Mouse (Mus musculus): ENCODE results near the gene Col4a1.

The Col4a1 gene

DNA sequence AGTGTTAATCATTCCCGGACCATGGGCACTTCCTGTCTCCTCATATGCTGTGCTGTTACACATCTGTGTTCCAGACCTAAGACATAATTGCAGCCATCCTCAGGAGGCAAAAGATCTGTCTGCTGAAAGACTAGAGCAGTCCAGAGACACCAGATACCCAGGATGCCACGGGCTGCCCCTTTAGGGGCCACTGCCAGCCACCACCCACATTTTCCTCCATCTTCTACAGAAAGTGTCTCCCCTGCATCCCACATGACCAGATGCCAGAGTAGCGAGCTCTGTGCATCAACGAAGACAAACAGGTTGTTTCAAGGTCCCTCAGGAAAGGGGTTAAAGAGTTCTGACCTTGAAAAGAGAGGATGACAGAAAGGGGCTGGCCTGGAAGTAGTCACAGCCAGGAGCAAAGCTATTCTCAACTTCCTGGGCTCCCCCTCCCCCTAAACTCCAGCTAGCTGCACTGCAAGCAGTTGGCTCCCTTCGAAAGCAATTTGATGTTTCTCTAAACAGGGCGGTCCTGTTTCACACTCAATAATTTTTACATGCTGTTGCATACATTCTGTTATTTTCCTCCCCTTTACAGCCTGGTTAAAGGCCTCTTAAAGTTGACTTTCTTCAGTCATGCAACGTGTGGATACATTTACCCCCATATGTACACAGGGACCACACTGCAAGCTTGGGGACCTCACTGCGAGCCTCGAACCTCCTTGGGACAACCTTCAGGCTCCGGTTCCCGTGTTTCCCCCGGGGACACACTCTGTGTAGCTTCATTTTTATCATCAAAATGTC lies 13.9 kb downstream of the Col4a1 start:
- no peak for DNase-seq (ENCODE audit: low spot score in 2 of 2)

DNA sequence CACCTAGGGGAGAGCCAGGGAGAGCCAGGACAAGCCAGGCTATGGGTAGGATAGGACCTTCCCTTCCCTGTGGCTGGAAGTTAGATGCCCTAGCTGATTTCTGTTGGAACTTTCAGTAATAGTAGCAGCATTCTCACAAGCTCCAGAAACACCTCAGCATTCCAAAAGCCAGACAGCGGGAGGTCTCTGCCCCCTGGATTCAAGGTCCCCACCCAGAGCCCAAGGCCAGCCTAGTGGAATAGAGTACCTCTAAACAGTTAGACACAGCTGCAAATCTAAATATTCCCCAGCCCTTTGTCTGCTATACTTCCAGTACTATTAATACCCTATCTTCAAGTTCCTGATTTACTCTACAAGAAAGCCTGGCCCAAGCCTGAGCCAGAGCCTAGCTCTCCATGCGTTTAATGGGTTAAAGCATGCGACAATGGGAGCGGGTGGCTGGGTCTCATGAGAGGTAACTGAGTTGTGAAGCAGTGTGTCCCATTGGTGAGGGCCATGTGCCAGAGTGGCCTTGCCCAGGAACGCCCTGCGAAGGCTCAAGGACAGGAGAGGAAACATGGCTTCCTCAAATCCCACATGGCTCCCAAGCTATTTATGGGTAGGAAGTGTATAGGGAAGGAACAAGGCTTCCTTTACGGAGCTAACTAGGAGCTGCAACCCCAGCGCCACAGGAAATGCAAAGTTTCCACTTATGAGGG lies 15.3 kb downstream of the Col4a1 start:
- DNase-seq (ENCODE audit: low spot score in 2 of 2) = no peak

DNA sequence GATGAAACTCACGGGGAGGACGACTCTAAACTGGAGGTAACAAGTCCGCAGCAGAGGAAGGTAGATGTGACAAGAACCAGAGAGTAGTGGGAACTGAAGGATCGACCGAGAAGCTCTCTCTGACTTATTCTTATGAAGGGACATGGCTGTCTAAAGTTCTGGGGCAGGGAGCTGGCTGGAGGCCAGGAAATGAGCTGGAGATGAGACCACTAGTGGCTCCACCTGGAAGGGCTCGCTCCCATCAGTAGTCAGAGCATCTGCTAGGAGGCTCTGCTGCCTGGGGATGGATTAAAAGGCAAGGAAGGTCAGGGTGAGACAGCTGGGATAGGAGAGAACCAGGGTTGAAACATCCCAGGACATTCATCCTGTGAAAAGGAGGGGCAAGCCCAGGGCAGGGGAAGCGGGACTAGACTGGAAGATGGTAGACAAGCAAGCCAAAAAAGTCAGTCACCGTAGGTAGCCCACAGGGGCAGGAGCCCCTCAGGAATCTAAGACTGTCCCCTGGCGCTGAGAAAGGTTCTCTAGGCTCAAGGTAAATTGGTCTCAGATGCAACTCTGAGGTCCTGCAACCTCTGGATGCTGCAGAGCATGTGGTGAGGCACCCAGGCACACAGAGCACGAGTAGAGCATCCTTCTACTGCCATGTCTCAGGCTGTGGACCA lies 16.2 kb downstream of the Col4a1 start:
- no peak for DNase-seq (ENCODE audit: low spot score in 2 of 2)

DNA sequence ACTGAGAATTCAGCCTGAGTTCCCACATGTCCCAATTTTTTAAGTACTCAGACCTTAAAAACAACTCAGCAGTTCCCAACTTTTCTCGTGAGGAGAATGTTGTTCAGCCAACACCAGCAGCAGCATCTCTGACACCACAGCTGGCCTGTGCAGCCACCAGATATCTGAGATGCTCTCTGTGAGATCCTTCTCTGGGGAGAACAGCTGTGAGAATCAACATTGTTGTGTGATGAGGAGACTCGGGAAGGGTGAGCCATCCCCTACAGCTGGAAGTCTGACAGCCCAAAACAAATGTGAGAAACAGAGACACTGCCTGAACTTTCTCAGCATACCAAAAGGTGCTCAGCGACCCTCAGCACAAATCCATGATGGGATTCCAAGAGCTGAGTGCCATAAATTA lies 20.0 kb downstream of the Col4a1 start:
- no peak for DNase-seq (ENCODE audit: low spot score in 2 of 2)

DNA sequence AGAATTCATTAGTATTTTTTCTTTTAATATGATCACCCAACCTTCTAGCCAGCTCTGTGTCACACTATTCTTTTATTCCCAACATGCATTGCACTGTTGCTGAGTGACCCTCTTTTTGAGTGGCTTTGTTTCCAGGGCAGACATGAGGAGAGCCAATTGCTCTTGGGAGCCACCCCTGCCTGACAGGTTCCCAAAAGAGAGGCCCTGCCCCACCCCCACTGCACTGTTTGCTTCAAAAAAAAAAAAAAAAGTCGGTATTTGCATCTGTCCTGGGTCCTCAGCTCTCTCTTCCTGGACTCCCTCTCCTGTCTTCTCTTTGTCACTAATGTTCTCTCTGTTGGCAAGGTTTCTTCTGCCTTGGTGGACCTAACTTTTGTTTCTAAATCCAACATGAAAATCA lies 22.1 kb downstream of the Col4a1 start:
- DNase-seq (ENCODE audit: low spot score in 2 of 2) = no peak

DNA sequence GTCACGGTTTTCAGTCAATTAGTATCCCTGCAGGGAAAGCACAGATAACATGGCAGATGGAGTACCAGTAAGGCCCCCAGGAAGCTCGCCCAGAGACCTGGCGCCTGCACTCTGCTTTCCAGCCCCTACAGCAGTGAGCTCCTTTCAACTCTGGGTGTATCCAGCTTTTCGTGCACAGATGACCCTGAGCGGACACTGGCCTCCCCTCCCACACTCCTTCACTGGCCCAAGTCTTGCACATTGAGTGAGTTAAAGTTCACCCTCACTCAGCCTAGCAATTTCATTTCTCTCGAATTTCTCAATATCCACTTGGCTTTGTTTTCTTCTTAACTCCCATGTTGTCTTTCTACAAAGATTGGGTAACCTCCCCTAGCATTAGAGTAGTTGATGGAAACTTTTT lies 24.3 kb downstream of the Col4a1 start:
- DNase-seq (ENCODE audit: low spot score in 2 of 2) = no peak

DNA sequence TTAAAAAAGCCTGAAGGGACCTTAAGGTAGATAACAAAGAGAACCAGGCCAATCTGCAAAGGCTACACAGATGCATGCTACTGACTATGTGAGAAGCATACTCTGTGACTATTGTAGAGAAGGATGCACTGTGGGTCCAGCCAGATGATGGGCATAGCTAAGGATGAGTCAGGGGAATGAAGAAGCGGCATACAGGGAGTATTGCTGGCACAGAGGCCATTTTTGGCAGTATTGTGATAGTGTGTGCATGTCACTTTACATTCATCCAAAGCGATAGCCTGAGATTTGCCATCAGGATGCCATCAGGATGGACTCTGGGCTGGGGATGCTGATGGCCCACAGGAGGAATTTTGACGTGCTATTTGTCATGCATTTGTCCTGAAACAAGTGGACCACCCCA lies 25.5 kb downstream of the Col4a1 start:
- DNase-seq (ENCODE audit: low spot score in 2 of 2) = no peak

DNA sequence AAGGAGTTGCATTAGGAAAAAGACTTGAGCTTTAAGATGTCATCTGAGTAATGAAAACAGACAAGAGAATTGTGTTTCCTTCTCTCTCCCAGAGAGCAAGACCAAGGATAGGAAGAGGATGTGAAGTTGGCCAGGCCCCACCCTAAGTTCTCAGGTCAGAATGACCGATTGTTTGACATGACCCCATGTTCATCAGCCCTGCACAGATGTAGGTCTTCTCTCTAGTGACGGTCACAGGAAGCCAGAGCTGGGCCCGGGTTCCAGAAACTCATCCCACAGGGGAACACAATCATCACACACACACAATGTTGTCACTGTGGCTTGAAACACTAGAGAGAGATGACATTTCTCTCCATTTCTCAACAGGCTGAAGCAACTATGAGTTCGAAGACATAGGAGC lies 27.2 kb downstream of the Col4a1 start:
- no peak for DNase-seq (ENCODE audit: low spot score in 2 of 2)

DNA sequence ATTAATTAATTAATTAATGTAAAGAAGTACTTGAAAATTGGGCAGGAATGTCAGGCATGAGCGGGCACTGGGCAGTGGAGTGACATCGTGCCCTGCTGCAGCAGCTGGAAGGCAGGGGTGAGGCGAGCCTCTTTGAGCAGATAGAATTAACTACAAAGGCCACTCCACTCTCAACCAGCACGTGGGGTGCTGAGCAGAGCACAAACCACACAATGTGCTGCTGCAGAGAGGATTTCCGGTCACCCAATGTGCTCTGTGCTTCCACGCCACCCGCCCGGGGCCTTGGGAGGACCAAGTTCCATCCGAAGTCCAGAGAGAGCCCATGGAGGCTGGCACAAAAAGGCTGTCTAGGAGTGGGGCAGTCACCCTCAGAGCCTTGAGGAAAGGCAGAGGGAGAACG lies 29.4 kb downstream of the Col4a1 start:
- DNase-seq (ENCODE audit: low spot score in 2 of 2) = no peak

DNA sequence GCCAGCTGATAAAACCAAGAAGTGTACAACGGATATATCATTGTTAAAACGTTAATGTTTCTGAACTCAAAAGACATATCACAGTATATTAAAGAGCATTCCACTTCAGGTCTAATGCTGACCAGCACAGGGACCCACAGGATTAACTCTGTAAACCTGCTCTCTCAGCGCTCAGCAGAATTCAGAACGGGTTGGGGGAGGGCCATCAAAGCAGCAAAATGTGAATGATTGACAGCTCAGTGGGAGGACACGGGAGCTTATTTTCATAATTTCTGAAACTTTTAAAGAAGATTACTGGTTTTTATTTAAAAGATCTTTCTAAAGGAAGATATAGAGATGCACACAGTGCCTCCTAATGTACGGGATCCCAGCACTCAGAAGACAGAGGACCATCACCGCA lies 29.9 kb downstream of the Col4a1 start:
- DNase-seq (ENCODE audit: low spot score in 2 of 2) = no peak

DNA sequence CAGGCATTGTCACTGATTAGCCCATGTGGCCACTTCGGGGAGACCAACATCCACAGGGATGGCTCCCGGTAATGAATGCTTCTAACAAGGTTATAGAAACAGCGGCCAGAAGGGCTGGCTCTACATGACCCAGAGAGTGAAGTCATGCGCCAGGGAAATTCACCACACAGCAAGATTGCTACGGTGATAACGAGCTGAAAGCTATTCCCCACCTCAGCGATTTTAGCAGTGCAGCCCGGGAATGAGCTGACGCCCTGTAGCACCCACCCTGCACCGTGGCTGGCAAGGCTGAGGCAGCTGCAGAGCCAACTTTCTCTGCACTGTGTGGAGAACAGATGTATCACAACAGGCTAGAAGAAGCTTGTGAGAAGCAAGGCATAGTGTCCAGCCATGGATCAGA lies 30.5 kb downstream of the Col4a1 start:
- DNase-seq (ENCODE audit: low spot score in 2 of 2) = no peak

DNA sequence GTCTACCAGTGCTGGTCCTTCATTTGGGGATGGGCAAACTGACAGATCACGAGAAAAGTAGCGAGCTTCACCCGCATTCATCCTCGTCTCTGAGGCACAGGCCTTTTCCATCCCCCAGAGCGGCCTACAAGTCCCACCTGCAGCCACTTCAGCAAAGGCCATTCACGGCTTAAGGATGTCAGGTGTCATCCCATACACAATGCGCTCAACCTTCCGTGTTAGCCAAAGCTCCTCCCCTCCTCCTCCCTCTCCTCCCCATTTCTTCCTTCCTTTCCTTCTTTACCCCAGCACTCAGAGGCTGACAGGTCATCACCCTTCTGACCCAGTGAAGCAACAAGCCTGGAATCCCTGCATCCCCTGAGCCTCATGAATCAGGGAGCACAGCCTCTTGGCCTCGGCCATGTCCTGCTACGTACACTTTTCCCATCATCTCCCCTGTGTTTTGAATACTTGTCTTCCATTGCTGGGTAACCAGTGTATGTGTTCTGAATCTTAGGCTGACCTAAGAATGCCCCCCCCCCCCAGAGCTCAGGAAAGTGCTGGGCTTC lies 31.8 kb downstream of the Col4a1 start:
- no peak for DNase-seq (ENCODE audit: low spot score in 2 of 2)

DNA sequence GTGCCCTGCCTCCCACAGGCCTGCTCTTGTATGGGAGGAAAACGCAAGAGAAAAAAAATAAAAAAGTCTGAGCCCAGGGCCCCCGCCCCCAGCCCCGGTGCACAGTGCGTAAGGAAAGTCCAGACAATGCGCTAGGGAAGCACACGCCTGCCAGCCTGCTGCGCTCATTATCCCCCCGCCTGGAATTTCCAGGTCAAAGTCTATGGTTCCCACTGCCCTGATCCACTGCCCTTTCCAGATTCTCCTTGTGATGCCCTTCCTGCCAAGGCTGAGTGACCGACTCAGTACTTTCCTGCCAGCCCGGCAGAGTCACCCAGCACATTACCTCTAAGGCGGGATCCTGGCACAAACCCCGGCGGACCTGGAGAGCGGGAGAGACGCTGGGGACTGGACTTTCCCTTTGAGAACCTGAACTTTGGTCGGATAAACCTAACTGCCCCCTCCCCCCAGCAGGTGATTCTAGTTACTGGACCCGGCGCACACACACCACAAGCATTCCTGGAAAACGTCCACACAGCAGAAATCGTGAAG lies 33.3 kb downstream of the Col4a1 start:
- no peak for DNase-seq (ENCODE audit: low spot score in 2 of 2)

DNA sequence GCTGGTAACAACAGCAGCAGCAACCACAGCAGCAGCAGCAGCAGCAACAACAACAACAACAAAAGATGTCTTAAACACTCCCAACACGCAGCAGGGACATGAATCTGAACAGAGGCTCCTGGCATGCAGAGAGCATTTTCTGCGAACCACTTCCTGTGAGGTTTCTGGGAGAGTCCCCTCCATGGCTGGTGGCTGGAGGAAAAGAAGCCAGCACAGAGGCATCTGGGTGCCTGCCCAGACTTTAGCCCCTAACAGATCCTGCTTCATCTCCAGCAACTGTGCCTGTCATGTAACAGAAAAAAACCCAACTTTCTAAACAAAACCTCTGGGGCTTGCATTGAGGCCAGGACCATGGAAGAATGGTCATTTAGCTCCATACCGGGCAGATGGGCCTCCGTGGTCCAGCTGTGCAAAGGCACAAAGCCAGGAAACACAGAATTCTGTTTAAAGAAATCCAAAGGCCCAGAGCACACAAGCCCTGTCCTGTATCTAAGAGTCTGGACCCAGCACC lies 34.5 kb downstream of the Col4a1 start:
- no peak for DNase-seq (ENCODE audit: low spot score in 2 of 2)

DNA sequence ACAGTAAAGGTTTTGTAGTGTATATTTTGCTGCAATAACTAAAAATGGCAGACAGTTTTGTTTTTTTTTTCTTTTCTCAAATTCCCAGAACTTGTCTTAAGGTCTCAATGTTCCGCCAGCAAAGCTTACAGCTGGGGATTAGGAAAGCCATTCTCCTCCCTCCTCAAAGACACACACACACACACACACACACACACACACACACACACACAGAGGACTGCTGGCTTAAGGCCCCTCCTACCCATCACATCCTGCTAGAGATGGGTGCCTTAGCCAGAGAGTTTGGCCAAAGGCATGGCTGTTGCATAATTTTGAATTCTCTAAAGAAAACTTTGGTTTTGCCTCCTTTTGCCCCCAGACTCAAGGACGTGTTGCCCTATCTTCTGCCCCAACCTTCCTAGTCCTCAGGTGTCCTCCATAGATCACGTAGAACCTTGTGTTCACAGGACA lies 35.0 kb downstream of the Col4a1 start:
- DNase-seq (ENCODE audit: low spot score in 2 of 2) = no peak

DNA sequence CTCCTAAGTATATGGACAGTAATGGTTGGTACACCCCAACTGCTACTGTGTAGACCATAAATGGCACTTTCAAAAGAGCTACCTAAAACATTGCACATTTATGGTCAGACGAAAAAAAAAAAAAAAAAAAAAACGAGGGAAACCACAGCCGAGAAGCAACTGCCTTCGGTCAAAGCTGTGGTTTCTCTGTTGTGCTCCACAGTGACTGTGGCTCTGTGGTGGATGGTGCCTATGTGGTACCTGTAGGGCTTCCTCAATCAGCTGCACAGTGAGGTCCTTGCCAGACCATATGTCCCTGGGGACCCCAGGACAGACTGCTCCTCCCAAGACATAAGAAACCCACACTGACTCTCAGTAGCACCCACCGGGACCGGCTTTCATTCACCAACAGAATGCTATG lies 36.3 kb downstream of the Col4a1 start:
- DNase-seq (ENCODE audit: low spot score in 2 of 2) = no peak

DNA sequence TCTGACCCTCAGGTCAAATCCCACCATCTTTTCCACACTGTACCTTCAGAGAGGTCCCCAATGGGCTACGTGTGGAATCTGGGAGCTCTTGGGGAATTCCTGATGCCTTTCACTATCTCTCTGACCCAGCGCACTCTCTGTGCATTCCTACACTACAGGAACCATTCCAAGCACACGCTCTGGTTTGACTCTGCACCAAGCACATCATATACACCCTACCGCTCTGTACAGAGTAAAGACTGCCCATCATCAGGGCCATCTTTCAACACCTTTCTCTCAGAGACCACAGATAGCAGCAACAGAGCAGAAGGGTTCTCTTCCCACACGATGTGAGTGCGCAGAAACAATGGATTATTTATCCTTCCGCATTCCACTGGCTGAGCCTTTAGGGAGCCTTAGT lies 38.2 kb downstream of the Col4a1 start:
- no peak for DNase-seq (ENCODE audit: low spot score in 2 of 2)

DNA sequence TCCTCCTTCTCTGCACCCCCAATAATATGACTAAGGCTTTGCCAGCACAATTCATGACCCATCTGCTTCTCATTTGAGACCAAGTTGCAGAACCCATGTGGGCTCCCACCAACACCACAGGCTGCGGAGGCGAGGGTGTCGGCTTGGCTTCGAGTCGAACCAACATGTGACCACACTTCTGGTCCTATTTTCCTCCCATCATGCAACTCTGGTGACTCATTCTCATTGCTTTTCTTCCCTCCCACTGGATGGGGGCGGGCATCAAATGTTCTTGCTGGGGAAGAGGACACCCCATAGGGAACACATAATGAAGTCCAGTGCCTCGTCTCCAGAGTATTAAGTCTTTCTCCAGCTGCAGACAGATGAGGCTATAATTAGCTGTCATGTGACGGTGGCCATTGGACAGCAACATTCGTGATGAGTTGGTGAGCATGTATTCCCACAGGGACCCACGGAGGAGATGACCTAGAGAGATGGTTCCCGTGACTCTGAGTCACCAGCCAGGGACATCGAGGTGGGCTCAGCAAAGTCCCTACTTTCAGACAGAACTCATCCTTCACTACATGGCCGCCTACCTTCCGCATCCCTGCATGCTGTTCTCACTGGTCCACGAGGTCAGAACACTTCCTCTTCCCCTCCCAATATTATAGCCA lies 39.0 kb downstream of the Col4a1 start:
- no peak for DNase-seq (ENCODE audit: low spot score in 2 of 2)

DNA sequence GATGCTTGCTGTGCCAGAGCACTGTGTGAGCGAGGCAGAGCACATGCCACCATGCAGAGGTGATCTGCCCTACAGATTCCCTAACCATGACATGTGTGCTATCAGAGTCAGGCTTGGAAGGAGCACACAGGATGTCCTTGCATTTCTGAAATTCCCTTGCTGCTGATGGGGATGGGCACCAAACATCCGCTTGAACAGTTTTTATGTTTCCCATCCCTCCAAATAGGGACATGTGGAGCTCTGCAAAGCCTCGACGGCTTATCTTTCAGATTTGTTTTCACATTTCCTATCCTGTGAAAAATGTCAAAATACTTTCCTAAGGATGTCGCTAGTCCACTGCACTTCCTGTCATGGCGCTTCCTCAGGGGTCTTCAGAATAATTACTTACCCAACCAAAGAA lies 40.4 kb downstream of the Col4a1 start:
- no peak for DNase-seq (ENCODE audit: low spot score in 2 of 2)

DNA sequence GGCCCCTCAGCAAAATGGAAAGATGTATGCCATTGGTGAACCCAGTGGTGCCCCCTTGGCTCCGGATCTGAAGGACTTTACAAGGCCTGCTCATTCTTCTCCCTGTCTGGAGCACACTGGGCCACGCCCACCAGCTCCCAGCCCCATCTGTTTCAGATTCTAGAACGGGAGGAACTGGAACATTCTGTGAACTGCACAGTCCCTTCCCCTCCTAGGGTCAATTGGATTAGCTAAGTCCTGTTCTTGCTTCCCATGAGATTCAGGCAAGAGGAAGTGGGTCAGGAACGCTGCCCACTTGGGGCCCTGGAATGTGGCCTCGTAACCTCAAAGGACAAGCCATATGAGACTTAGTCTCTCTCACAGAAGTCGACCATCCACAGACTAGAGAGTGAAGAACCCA lies 41.8 kb downstream of the Col4a1 start:
- no peak for DNase-seq (ENCODE audit: low spot score in 2 of 2)

DNA sequence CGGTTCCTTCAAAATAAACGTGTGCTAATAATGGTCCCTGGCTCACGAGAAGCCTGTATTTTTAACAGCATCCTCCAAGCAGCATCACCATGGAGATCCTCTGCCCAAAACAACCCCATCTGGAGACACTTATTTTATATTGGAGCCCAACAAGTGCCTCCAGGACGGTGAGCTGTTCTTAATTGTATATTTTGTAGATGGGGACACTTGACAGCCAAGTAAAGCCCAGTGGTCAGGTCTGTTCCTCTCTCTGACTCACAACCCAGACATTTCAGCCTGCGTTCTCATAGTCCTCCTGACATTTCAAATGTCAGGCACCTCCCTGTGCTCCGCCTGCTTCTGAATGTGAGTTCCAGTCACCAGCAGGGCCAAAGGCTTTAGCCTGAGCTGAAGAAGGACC lies 43.9 kb downstream of the Col4a1 start:
- DNase-seq (ENCODE audit: low spot score in 2 of 2) = no peak

DNA sequence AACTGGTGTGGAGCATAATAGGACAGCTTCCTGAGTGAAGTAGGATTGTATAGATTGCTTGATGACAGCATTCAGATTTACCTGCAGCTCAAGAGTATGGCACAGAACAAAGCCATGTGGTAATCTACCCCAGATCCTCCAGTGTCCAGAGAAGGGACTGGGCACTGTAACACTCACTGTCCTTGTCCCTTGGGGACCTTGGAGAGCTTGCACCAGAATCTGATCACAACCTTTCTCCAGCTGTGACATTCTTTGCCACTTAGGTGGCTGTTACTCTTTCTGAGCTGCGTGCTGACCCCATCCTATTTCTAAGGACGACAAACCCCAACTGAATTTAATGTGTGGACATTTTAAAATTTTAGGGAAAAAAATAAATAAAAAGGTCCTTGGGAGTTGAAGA lies 46.2 kb downstream of the Col4a1 start:
- no peak for DNase-seq (ENCODE audit: low spot score in 2 of 2)

Measured in thymus, postnatal 10 days (tissue).